Mouse (Mus musculus): ENCODE results near the gene Adamts2. TPM values are rescaled to one million over a fixed set of nuclear protein-coding genes. Genes with fewer than 3 reads are reported as not detected.

The Adamts2 gene
- polyA plus RNA-seq, 1 experiment from 2014 or later = 0.87 TPM

GRCm38 (mm10) chr11:50591053-50591452 lies 10.8 kb upstream of the Adamts2 start:
- Histone ChIP-seq H3K4me1 (ENCODE audit: control insufficient read depth, insufficient read depth, low read length) (no peaks in the 10 kb centered on the region), H3K9ac (ENCODE audit: low read length) (no peak overlapping the region), H3K9me3 (ENCODE audit: control insufficient read depth, low read length) (no peaks in the 10 kb centered on the region), H3K27me3 (ENCODE audit: control insufficient read depth, insufficient read depth, low read length) (no peaks in the 10 kb centered on the region), H3K4me3 (ENCODE audit: low read depth, low read length) (no peak overlapping the region), H3K27ac (ENCODE audit: low read depth, low read length) (no peak overlapping the region), H3K4me2 (no peak overlapping the region), H3K36me3 (ENCODE audit: control insufficient read depth, insufficient read depth, low read length) (no peaks in the 10 kb centered on the region)
- 94% methylated on average over 13 of the region's 13 CpGs for WGBS
- DNase-seq (ENCODE audit: low spot score, missing footprints) (peak; percentile 33), ATAC-seq (ENCODE audit: low FRiP score) (no peak)

- Histone ChIP-seq H3K9ac (ENCODE audit: low read length) (no peak overlapping the region), H3K27ac (ENCODE audit: low read depth, low read length) (no peak overlapping the region), H3K4me2 (no peak overlapping the region), H3K36me3 (ENCODE audit: control insufficient read depth, insufficient read depth, low read length) (no peaks in the 10 kb centered on the region), H3K9me3 (ENCODE audit: control insufficient read depth, low read length) (no peaks in the 10 kb centered on the region), H3K27me3 (ENCODE audit: control insufficient read depth, insufficient read depth, low read length) (no peaks in the 10 kb centered on the region), H3K4me3 (ENCODE audit: low read depth, low read length) (no peak overlapping the region), H3K4me1 (ENCODE audit: control insufficient read depth, insufficient read depth, low read length) (no peaks in the 10 kb centered on the region)
- DNase-seq (ENCODE audit: low spot score, missing footprints) (no peak), ATAC-seq (ENCODE audit: low FRiP score) (no peak)
- 86% methylated on average over 16 of the region's 16 CpGs for WGBS
These were observed 8.9 kb upstream of the Adamts2 start for GRCm38 (mm10) chr11:50592892-50593553.

GRCm38 (mm10) chr11:50596571-50596970 lies 5.3 kb upstream of the Adamts2 start:
- ATAC-seq (ENCODE audit: low FRiP score) = no peak
- Histone ChIP-seq H3K9ac (ENCODE audit: low read length) (no peak overlapping the region), H3K27ac (ENCODE audit: low read depth, low read length) (no peak overlapping the region), H3K4me2 (no peak overlapping the region), H3K36me3 (ENCODE audit: control insufficient read depth, insufficient read depth, low read length) (no peaks in the 10 kb centered on the region), H3K4me3 (ENCODE audit: low read depth, low read length) (no peak overlapping the region), H3K4me1 (ENCODE audit: control insufficient read depth, insufficient read depth, low read length) (peaks cover 2% of the 10 kb centered on the region; the same call in 1 of the 2 replicates), H3K9me3 (ENCODE audit: control insufficient read depth, low read length) (no peaks in the 10 kb centered on the region), H3K27me3 (ENCODE audit: control insufficient read depth, insufficient read depth, low read length) (peaks cover 13% of the 10 kb centered on the region)
- WGBS = 76% methylated on average over 2 of the region's 2 CpGs
- peak; percentile 69 for DNase-seq (ENCODE audit: low spot score, missing footprints)

- H3K9ac ChIP-seq (ENCODE audit: low read length) = no peak overlapping the region
- H3K27ac ChIP-seq (ENCODE audit: low read depth, low read length) = no peak overlapping the region
- H3K4me1 ChIP-seq (ENCODE audit: control insufficient read depth, insufficient read depth, low read length) = peaks cover 10% of the 10 kb centered on the region
- peaks cover 39% of the 10 kb centered on the region for H3K27me3 ChIP-seq (ENCODE audit: control insufficient read depth, insufficient read depth, low read length)
- 60% methylated on average over 2 of the region's 2 CpGs for WGBS
- H3K4me3 ChIP-seq (ENCODE audit: low read depth, low read length) = no peak overlapping the region
- DNase-seq (ENCODE audit: low spot score, missing footprints) = no peak
- no peaks in the 10 kb centered on the region for H3K36me3 ChIP-seq (ENCODE audit: control insufficient read depth, insufficient read depth, low read length)
- ATAC-seq (ENCODE audit: low FRiP score) = no peak
- no peak overlapping the region for H3K4me2 ChIP-seq
- H3K9me3 ChIP-seq (ENCODE audit: control insufficient read depth, low read length) = no peaks in the 10 kb centered on the region
These were observed 2.7 kb upstream of the Adamts2 start for GRCm38 (mm10) chr11:50599156-50599555.

GRCm38 (mm10) chr11:50602356-50603081 lies 635 bp downstream of the Adamts2 start:
- under 1% methylated on average over 58 of the region's 59 CpGs for WGBS
- peak; percentile 54 for ATAC-seq (ENCODE audit: low FRiP score)

GRCm38 (mm10) chr11:50603082-50603910 lies 1.4 kb downstream of the Adamts2 start:
- Histone ChIP-seq H3K9me3 (ENCODE audit: control insufficient read depth, low read length) (no peaks in the 10 kb centered on the region), H3K4me3 (ENCODE audit: low read depth, low read length) (peak overlapping the region; percentile 59), H3K36me3 (ENCODE audit: control insufficient read depth, insufficient read depth, low read length) (no peaks in the 10 kb centered on the region), H3K4me2 (peak overlapping the region; percentile 98), H3K27me3 (ENCODE audit: control insufficient read depth, insufficient read depth, low read length) (peaks cover 49% of the 10 kb centered on the region), H3K9ac (ENCODE audit: low read length) (no peak overlapping the region), H3K27ac (ENCODE audit: low read depth, low read length) (no peak overlapping the region), H3K4me1 (ENCODE audit: control insufficient read depth, insufficient read depth, low read length) (peaks cover 10% of the 10 kb centered on the region)
- DNase-seq (ENCODE audit: low spot score, missing footprints) (no peak), ATAC-seq (ENCODE audit: low FRiP score) (peak; percentile 65)
- WGBS = 2% methylated on average over 52 of the region's 52 CpGs

More at GRCm38 (mm10) chr11:50602356-50603081, 635 bp downstream of the Adamts2 start:
- DNase-seq (ENCODE audit: low spot score, missing footprints) = peak; percentile 96
- no peaks in the 10 kb centered on the region for H3K9me3 ChIP-seq (ENCODE audit: control insufficient read depth, low read length)
- H3K27me3 ChIP-seq (ENCODE audit: control insufficient read depth, insufficient read depth, low read length) = peaks cover 49% of the 10 kb centered on the region
- no peak overlapping the region for H3K27ac ChIP-seq (ENCODE audit: low read depth, low read length)
- H3K36me3 ChIP-seq (ENCODE audit: control insufficient read depth, insufficient read depth, low read length) = no peaks in the 10 kb centered on the region
- H3K4me1 ChIP-seq (ENCODE audit: control insufficient read depth, insufficient read depth, low read length) = peaks cover 10% of the 10 kb centered on the region
- H3K9ac ChIP-seq (ENCODE audit: low read length) = peak overlapping the region; percentile 53
- peak overlapping the region; percentile 98 for H3K4me2 ChIP-seq
- peak overlapping the region; percentile 59 for H3K4me3 ChIP-seq (ENCODE audit: low read depth, low read length)

GRCm38 (mm10) chr11:50604371-50604770 lies 2.5 kb downstream of the Adamts2 start:
- Histone ChIP-seq H3K9me3 (ENCODE audit: control insufficient read depth, low read length) (no peaks in the 10 kb centered on the region), H3K4me2 (no peak overlapping the region), H3K9ac (ENCODE audit: low read length) (no peak overlapping the region), H3K4me1 (ENCODE audit: control insufficient read depth, insufficient read depth, low read length) (peaks cover 10% of the 10 kb centered on the region), H3K27me3 (ENCODE audit: control insufficient read depth, insufficient read depth, low read length) (peaks cover 49% of the 10 kb centered on the region), H3K36me3 (ENCODE audit: control insufficient read depth, insufficient read depth, low read length) (no peaks in the 10 kb centered on the region), H3K27ac (ENCODE audit: low read depth, low read length) (no peak overlapping the region), H3K4me3 (ENCODE audit: low read depth, low read length) (no peak overlapping the region)
- peak; percentile 81 for DNase-seq (ENCODE audit: low spot score, missing footprints)
- no peak for ATAC-seq (ENCODE audit: low FRiP score)
- WGBS = 78% methylated on average over 16 of the region's 16 CpGs

GRCm38 (mm10) chr11:50611181-50611580 lies 9.3 kb downstream of the Adamts2 start:
- H3K4me2 ChIP-seq = no peak overlapping the region
- H3K27ac ChIP-seq (ENCODE audit: low read depth, low read length) = no peak overlapping the region
- H3K9ac ChIP-seq (ENCODE audit: low read length) = no peak overlapping the region
- no peak overlapping the region for H3K4me3 ChIP-seq (ENCODE audit: low read depth, low read length)
- H3K4me1 ChIP-seq (ENCODE audit: control insufficient read depth, insufficient read depth, low read length) = no peaks in the 10 kb centered on the region
- H3K9me3 ChIP-seq (ENCODE audit: control insufficient read depth, low read length) = no peaks in the 10 kb centered on the region
- no peaks in the 10 kb centered on the region for H3K36me3 ChIP-seq (ENCODE audit: control insufficient read depth, insufficient read depth, low read length)
- WGBS = 73% methylated on average over 5 of the region's 5 CpGs
- no peaks in the 10 kb centered on the region for H3K27me3 ChIP-seq (ENCODE audit: control insufficient read depth, insufficient read depth, low read length)
- ATAC-seq (ENCODE audit: low FRiP score) (no peak), DNase-seq (ENCODE audit: low spot score, missing footprints) (no peak)

Measured in midbrain, embryonic 11.5 days (tissue).